Mouse (Mus musculus) embryonic facial prominence, embryonic 14.5 days (tissue): ENCODE measurements at regions not wholly inside any gene's neighbourhood (a gene's known extent, or its start where the extent isn't known, plus 50 kb on each side); places are given as distances from the start of the nearest gene placed in this dataset.
A peak's percentile ranks its signal among the peaks of the same experiment; 100 is the strongest.

Experiments
- ATAC-seq: fragments of 200-750 bp; cut with Nextera tagmentation; 2 replicates; pipeline ENCODE4 v1.8.0; 2017; ENCODE audit warnings: low read depth, moderate number of reproducible peaks, moderate TSS enrichment
- DNase-seq: peaks from one replicate; pipeline ENCODE4 v3.0.0-alpha.2; 2015; ENCODE audit warnings: low spot score
- H3K27ac ChIP-seq: fragments of 300-500 bp; sonication (generic); replicated peaks from 2 replicates; pipeline ENCODE4 v1.5.1; 2014; ENCODE audit warnings: low read depth, mild to moderate bottlenecking, low read length, moderate library complexity
- H3K27me3 ChIP-seq: fragments of 300-500 bp; sonication (generic); replicated peaks from 2 replicates; pipeline ENCODE4 v1.6.1; 2014; ENCODE audit warnings: low read length; ENCODE audit not compliant: control insufficient read depth, insufficient read depth
- H3K36me3 ChIP-seq: fragments of 300-500 bp; sonication (generic); 2 replicates; pipeline ENCODE4 v1.6.1; 2014; ENCODE audit warnings: low read length, mixed read lengths; ENCODE audit not compliant: control insufficient read depth, insufficient read depth
- H3K4me1 ChIP-seq: fragments of 300-500 bp; sonication (generic); 2 replicates; pipeline ENCODE4 v1.6.1; 2014; ENCODE audit warnings: antibody characterized with exemption, low read length; ENCODE audit not compliant: control insufficient read depth, insufficient read depth
- H3K4me2 ChIP-seq: fragments of 300-500 bp; sonication (generic); 2 replicates; pipeline ENCODE4 v1.6.1; 2014; ENCODE audit warnings: low read depth, mild to moderate bottlenecking, low read length, moderate library complexity, mixed read lengths
- H3K4me3 ChIP-seq: fragments of 300-500 bp; sonication (generic); 2 replicates; pipeline ENCODE4 v1.5.1; 2014; ENCODE audit warnings: low read depth, mild to moderate bottlenecking, low read length
- H3K9ac ChIP-seq: fragments of 300-500 bp; sonication (generic); 2 replicates; pipeline ENCODE4 v1.6.1; 2014; ENCODE audit warnings: low read depth, mild to moderate bottlenecking, low read length, moderate library complexity, mixed read lengths
- H3K9me3 ChIP-seq: fragments of 300-500 bp; sonication (generic); 2 replicates; pipeline ENCODE4 v1.6.1; 2016; ENCODE audit warnings: low read length; ENCODE audit not compliant: control insufficient read depth
- WGBS: fragments of 180-500 bp; shearing (Covaris S2); extraction: QIAGEN DNeasy Blood & Tissue Kit; methylation state at CpG from one replicate; pipeline ENCODE4 v1.1.7; 2014; 5-methylcytosine and 5-hydroxymethylcytosine counted together

GRCm38 (mm10) chr10:99430175-99430574 lies 167.1 kb downstream of the Dusp6 start:
- H3K27me3 ChIP-seq, result no peaks in the 10 kb centered on the region
- H3K4me3 ChIP-seq, result no peak overlapping the region
- no peaks in the 10 kb centered on the region for H3K9me3 ChIP-seq
- WGBS, result 39% methylated on average over 9 of the region's 9 CpGs
- H3K4me2 ChIP-seq, result no peak overlapping the region
- ATAC-seq (no peak), DNase-seq (no peak)
- no peak overlapping the region for H3K9ac ChIP-seq
- H3K4me1 ChIP-seq, result 0 out of 2 replicates have a peak, but pooled peaks cover 3% of the 10 kb centered on the region
- no peaks in the 10 kb centered on the region for H3K36me3 ChIP-seq
- H3K27ac ChIP-seq, result no peak overlapping the region

DNA sequence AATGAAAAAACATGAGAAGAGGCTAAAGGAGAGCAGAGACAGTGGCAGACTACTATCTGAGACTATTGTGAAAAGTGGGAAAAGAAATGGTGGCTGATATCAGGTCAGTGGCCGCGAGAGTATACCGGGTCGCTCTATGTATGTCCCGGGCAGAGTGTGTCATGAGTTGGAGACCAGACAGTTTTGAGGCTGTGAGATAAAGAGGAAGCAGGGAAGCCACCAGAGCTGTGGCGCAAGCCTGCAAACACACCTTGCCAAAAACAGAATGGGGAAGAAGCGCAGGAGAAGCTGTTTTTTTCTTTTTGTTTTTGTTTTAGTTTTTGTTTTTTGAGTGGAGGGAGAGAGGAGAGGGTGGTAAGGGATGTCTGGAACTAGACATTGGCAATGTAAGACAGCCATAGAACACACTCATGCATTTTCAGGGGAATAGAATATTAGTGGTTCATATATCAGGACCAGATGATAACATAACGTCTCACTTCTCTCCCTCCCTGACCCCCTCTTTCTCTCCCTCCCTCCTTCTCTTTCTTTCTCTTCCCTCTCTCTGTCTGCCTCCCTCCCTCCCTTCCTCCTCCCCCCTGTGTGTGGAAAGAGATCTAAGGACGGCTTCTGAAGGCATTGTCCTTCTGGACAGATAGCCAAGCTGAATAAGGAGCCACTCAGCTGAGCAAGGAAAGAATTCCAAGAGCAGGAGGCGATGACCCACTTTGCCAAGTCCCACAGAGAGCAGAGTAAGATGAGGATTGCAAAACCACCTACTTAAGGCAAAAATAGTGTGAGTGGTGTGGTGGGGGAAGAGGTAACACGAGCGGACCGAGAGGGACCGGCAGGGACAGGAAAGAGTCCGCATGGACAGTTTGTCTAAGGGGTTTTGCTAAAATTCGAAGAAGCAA lies 167.9 kb downstream of the Dusp6 start:
- WGBS, result 72% methylated on average over 16 of the region's 16 CpGs
- Histone ChIP-seq H3K9me3 (no peaks in the 10 kb centered on the region), H3K9ac (no peak overlapping the region), H3K27ac (no peak overlapping the region), H3K4me1 (0 out of 2 replicates have a peak, but pooled peaks cover 3% of the 10 kb centered on the region), H3K4me2 (no peak overlapping the region), H3K36me3 (no peaks in the 10 kb centered on the region), H3K4me3 (no peak overlapping the region), H3K27me3 (no peaks in the 10 kb centered on the region)
- DNase-seq (no peak), ATAC-seq (no peak)

GRCm38 (mm10) chr10:99437060-99437459 lies 174.0 kb downstream of the Dusp6 start:
- no peak overlapping the region for H3K9ac ChIP-seq
- no peaks in the 10 kb centered on the region for H3K9me3 ChIP-seq
- no peak overlapping the region for H3K27ac ChIP-seq
- no peaks in the 10 kb centered on the region for H3K36me3 ChIP-seq
- no peak overlapping the region for H3K4me3 ChIP-seq
- no peak for ATAC-seq
- DNase-seq, result no peak
- H3K4me1 ChIP-seq, result no peaks in the 10 kb centered on the region
- no peaks in the 10 kb centered on the region for H3K27me3 ChIP-seq
- H3K4me2 ChIP-seq, result no peak overlapping the region

- WGBS, result 91% methylated on average over 5 of the region's 5 CpGs
- H3K9me3 ChIP-seq, result no peaks in the 10 kb centered on the region
Measured at GRCm38 (mm10) chr10:99440169-99440568, 177.1 kb downstream of the Dusp6 start.

DNA sequence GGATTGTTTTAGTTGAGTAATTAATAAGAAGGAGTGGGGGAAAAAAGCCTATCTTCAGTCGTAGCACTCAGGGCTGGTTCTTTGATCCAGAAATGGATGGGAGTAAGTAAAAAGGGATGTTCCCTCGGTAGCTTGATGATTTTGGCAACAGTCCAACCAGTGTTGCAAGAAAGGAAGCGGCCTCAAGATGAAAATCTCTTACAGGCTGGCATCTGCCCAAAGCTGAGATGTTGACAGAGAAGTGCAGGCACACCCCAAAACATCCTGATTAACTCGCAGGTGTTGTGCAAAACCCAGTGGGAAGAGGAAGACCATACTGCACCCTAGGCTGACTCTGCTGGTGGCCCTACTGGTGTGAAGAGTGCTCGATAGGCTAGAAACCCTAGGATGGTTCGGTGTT lies 178.0 kb downstream of the Dusp6 start:
- no peak for ATAC-seq
- 34% methylated on average over 6 of the region's 6 CpGs for WGBS

More at GRCm38 (mm10) chr10:99440169-99440568, 177.1 kb downstream of the Dusp6 start:
- H3K4me3 ChIP-seq, result no peak overlapping the region
- no peaks in the 10 kb centered on the region for H3K27me3 ChIP-seq
- DNase-seq, result no peak
- H3K36me3 ChIP-seq, result no peaks in the 10 kb centered on the region
- H3K9ac ChIP-seq, result no peak overlapping the region
- ATAC-seq, result no peak
- H3K4me2 ChIP-seq, result no peak overlapping the region
- H3K4me1 ChIP-seq, result no peaks in the 10 kb centered on the region
- H3K27ac ChIP-seq, result no peak overlapping the region

GRCm38 (mm10) chr10:99441931-99442330 lies 178.9 kb downstream of the Dusp6 start:
- Histone ChIP-seq H3K27me3 (no peaks in the 10 kb centered on the region), H3K4me2 (no peak overlapping the region), H3K27ac (no peak overlapping the region), H3K9me3 (no peaks in the 10 kb centered on the region), H3K4me1 (no peaks in the 10 kb centered on the region), H3K36me3 (no peaks in the 10 kb centered on the region), H3K4me3 (no peak overlapping the region), H3K9ac (no peak overlapping the region)
- WGBS, result 68% methylated on average over 10 of the region's 10 CpGs
- no peak for ATAC-seq
- DNase-seq, result no peak

More for the DNA sequence above, 178.0 kb downstream of the Dusp6 start:
- Histone ChIP-seq H3K4me1 (no peaks in the 10 kb centered on the region), H3K4me3 (no peak overlapping the region), H3K27me3 (no peaks in the 10 kb centered on the region), H3K9me3 (no peaks in the 10 kb centered on the region), H3K27ac (no peak overlapping the region), H3K9ac (no peak overlapping the region), H3K4me2 (no peak overlapping the region), H3K36me3 (no peaks in the 10 kb centered on the region)
- DNase-seq, result peak; percentile 95

DNA sequence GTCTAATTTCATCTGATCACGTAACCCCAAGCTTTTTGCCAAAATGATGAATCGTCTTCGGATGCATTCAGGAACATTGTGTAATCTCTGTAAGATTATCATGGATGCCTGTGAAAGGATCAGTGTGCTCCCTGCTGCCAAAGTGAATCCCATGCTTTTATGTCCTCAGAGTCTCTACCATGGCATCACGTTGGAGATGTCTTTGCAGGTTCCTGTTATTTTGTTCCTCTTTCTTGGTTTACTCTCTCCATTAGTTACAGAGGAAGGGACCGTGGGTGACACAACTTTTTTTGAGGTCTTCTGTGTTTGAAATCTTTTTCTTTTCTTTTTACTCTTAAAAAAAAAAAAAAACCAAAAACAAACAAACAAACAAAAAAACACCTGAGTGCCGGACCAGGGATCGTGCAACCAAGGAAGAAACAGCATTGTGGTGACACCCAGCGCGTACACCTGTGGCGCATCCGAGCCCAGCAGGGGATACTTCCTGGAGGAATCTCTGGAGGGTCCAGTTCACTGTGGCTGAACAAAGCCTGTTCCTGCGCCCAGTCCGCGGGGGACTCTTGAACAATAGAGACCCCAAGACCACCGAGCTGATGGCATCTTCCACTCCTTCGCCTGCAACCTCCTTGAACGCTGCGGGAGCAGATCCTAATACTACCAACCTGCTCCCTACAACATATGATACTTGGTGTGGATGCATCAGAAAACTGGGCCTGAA lies 180.6 kb downstream of the Dusp6 start:
- Histone ChIP-seq H3K36me3 (no peaks in the 10 kb centered on the region), H3K9ac (no peak overlapping the region), H3K4me2 (no peak overlapping the region), H3K9me3 (no peaks in the 10 kb centered on the region), H3K4me1 (no peaks in the 10 kb centered on the region), H3K27me3 (no peaks in the 10 kb centered on the region), H3K4me3 (no peak overlapping the region), H3K27ac (no peak overlapping the region)
- 90% methylated on average over 18 of the region's 18 CpGs for WGBS
- DNase-seq (no peak), ATAC-seq (no peak)

DNA sequence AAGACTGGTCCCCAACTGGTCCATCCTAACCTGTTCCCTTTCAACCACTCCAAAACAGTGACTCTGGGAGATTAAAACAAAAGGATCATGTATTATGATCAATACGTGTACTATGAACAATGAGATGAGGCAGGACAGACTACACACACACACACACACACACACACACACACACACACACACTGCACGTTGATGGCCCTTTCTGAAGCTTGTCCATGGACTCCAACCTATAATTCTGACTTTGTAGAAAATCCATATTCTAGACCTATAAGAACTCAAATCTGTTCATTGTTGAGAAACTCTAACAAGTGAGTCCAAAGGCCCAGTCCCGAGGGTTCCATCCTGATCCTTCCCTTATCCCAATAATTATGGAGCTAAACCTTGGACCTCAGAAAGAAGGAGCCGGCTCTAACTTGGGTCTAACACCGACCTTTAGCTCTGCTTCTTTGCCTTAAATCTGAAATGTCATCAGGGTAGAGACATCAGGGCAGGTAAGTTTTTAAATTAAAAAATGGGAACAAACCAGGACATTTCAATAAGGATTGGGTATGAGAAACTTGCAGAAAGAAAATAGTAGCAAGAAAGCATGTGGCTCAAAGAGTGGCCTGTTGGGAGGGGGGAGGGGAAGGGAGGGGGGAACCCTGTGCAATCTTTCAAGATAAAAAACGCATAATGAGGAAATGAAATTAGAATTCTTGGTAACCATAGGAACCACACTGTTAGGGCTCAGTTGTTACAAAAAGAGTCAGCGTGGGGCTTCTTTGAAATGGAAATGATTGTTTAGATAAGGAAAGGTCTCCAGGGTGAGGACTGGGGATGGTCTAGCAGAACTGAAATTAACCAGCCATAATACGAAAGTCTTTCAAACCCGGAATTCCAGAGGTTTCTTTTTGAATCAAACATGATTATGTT lies 187.9 kb downstream of the Dusp6 start:
- Histone ChIP-seq H3K36me3 (no peaks in the 10 kb centered on the region), H3K27me3 (no peaks in the 10 kb centered on the region), H3K4me2 (no peak overlapping the region), H3K9me3 (no peaks in the 10 kb centered on the region), H3K4me3 (no peak overlapping the region), H3K27ac (no peak overlapping the region), H3K4me1 (peaks cover 4% of the 10 kb centered on the region; the same call in 1 of the 2 replicates), H3K9ac (no peak overlapping the region)
- WGBS, result 48% methylated on average over 9 of the region's 9 CpGs
- no peak for ATAC-seq
- peak; percentile 14 for DNase-seq
